Mouse (Mus musculus) C2C12 (cell line): Measurements from ENCODE around the gene Prg4. TPM values are rescaled to one million over a fixed set of nuclear protein-coding genes. Genes with fewer than 3 reads are reported as not detected.

Experiments
- H3K27me3 ChIP-seq: one replicate; pipeline ENCODE4 v1.6.1; 2011; ENCODE audit not compliant: control insufficient read depth, insufficient read depth, insufficient read length
- H3K36me3 ChIP-seq: one replicate; pipeline ENCODE4 v1.6.1; 2011; ENCODE audit not compliant: control insufficient read depth, insufficient read depth
- H3K4me3 ChIP-seq: one replicate; pipeline ENCODE4 v1.5.1; 2011; ENCODE audit warnings: mild to moderate bottlenecking, control low read depth; ENCODE audit not compliant: poor library complexity, insufficient read depth, severe bottlenecking
- H3K79me2 ChIP-seq: one replicate; pipeline ENCODE4 v1.6.1; 2011; ENCODE audit not compliant: control insufficient read depth, insufficient read depth
- H3K79me3 ChIP-seq: one replicate; pipeline ENCODE4 v1.6.1; 2011; ENCODE audit warnings: low read depth, control low read depth
- H3ac ChIP-seq: one replicate; pipeline ENCODE3; 2011; ENCODE audit warnings: low read depth; ENCODE audit not compliant: control insufficient read depth, insufficient read length
- CEBPB ChIP-seq: IDR thresholded peaks from one replicate; pipeline ENCODE4 v1.6.1; 2011; ENCODE audit warnings: low read depth, mild to moderate bottlenecking, control low read depth, moderate library complexity
- CTCF ChIP-seq: IDR thresholded peaks from one replicate; pipeline ENCODE4 v1.5.1; 2011; ENCODE audit not compliant: control insufficient read depth, insufficient read depth, insufficient read length
- FOSL1 ChIP-seq: IDR thresholded peaks from one replicate; pipeline ENCODE4 v1.8.0; 2011; ENCODE audit warnings: mild to moderate bottlenecking, low read length; ENCODE audit not compliant: poor library complexity, insufficient read depth, severe bottlenecking
- MAX ChIP-seq: IDR thresholded peaks from one replicate; pipeline ENCODE4 v1.6.1; 2011; ENCODE audit warnings: mild to moderate bottlenecking, control low read depth
- MYOD1 ChIP-seq: IDR thresholded peaks from one replicate; pipeline ENCODE4 v1.6.1; 2011; ENCODE audit warnings: low read depth; ENCODE audit not compliant: control insufficient read depth, insufficient read length
- MYOG ChIP-seq: IDR thresholded peaks from one replicate; pipeline ENCODE4 v1.6.1; 2011; ENCODE audit not compliant: control insufficient read depth, insufficient read length; ENCODE audit errors: extremely low read depth
- USF1 ChIP-seq: IDR thresholded peaks from one replicate; pipeline ENCODE4 v1.6.1; 2011; ENCODE audit warnings: low read depth, mild to moderate bottlenecking, control low read depth, moderate library complexity
- long read RNA-seq, 2 experiments: library from polyadenylated mRNA; unstranded; transcript quantifications; one replicate each; pipeline ENCODE4 v2.0.0; 2019 to 2020
- polyA plus RNA-seq: library from polyadenylated mRNA; unstranded; fragments of >200 nt; fragmentation: generic; extraction: Trizol; gene quantifications from one replicate; pipeline ENCODE4 v1.2.1, GENCODE M21; 2012; ENCODE audit warnings: missing spikeins

The Prg4 gene
- 0.14 TPM for polyA plus RNA-seq
- long read RNA-seq, experiment 1, result 0 reads
- long read RNA-seq, experiment 2, result 0 reads

GRCm38 (mm10) chr1:150466132-150466531, at the start of gene Prg4:
TSS of gene Prg4 (minus strand) at chr1:150466165.
- Histone ChIP-seq H3K27me3 (no peaks in the 10 kb centered on the region), H3ac (no peak within 1 kb of the TSS), H3K79me3 (no peaks in the 10 kb centered on the region), H3K36me3 (no peaks in the 10 kb centered on the region), H3K4me3 (no peak within 1 kb of the TSS), H3K79me2 (no peaks in the 10 kb centered on the region)
- TF ChIP-seq CTCF (no peak), USF1 (no peak), MYOG (no peak), CEBPB (no peak), MYOD1 (no peak), MAX (no peak), FOSL1 (no peak)

GRCm38 (mm10) chr1:150513041-150513440, 47.1 kb upstream of the Prg4 start:
- no peak for TF ChIP-seq USF1
- no peaks in the 10 kb centered on the region for H3K79me3 ChIP-seq
- no peaks in the 10 kb centered on the region for H3K36me3 ChIP-seq
- H3ac ChIP-seq, result no peak overlapping the region
- no peaks in the 10 kb centered on the region for H3K27me3 ChIP-seq
- H3K79me2 ChIP-seq, result no peaks in the 10 kb centered on the region
- no peak overlapping the region for H3K4me3 ChIP-seq

GRCm38 (mm10) chr1:150505794-150506193, 39.8 kb upstream of the Prg4 start:
- Histone ChIP-seq H3ac (no peak overlapping the region), H3K4me3 (no peak overlapping the region), H3K36me3 (no peaks in the 10 kb centered on the region), H3K27me3 (no peaks in the 10 kb centered on the region), H3K79me2 (no peaks in the 10 kb centered on the region), H3K79me3 (no peaks in the 10 kb centered on the region)
- TF ChIP-seq CEBPB (no peak), MYOD1 (no peak), FOSL1 (no peak)

GRCm38 (mm10) chr1:150503321-150503720, 37.4 kb upstream of the Prg4 start:
- Histone ChIP-seq H3K36me3 (no peaks in the 10 kb centered on the region), H3K79me3 (no peaks in the 10 kb centered on the region), H3K27me3 (no peaks in the 10 kb centered on the region), H3K79me2 (no peaks in the 10 kb centered on the region), H3K4me3 (no peak overlapping the region), H3ac (no peak overlapping the region)
- TF ChIP-seq MAX (no peak), MYOD1 (no peak), CEBPB (no peak)

GRCm38 (mm10) chr1:150498177-150498576, 32.2 kb upstream of the Prg4 start:
- Histone ChIP-seq H3K4me3 (no peak overlapping the region), H3K36me3 (no peaks in the 10 kb centered on the region), H3K79me3 (no peaks in the 10 kb centered on the region), H3K79me2 (no peaks in the 10 kb centered on the region), H3ac (no peak overlapping the region), H3K27me3 (no peaks in the 10 kb centered on the region)
- TF ChIP-seq MYOG (no peak), MYOD1 (no peak), FOSL1 (no peak), USF1 (no peak), CEBPB (no peak), MAX (no peak), CTCF (no peak)

- no peaks in the 10 kb centered on the region for H3K36me3 ChIP-seq
These were observed 31.7 kb upstream of the Prg4 start for GRCm38 (mm10) chr1:150497690-150498089.

More at GRCm38 (mm10) chr1:150497690-150498089, 31.7 kb upstream of the Prg4 start:
- Histone ChIP-seq H3K4me3 (no peak overlapping the region), H3K79me3 (no peaks in the 10 kb centered on the region), H3K79me2 (no peaks in the 10 kb centered on the region), H3ac (no peak overlapping the region), H3K27me3 (no peaks in the 10 kb centered on the region)
- TF ChIP-seq MAX (no peak), CEBPB (peak; percentile 87), FOSL1 (no peak), CTCF (peak; percentile 5), MYOG (no peak)
